Mouse (Mus musculus): ENCODE results near the gene Zfp275.

DNA sequence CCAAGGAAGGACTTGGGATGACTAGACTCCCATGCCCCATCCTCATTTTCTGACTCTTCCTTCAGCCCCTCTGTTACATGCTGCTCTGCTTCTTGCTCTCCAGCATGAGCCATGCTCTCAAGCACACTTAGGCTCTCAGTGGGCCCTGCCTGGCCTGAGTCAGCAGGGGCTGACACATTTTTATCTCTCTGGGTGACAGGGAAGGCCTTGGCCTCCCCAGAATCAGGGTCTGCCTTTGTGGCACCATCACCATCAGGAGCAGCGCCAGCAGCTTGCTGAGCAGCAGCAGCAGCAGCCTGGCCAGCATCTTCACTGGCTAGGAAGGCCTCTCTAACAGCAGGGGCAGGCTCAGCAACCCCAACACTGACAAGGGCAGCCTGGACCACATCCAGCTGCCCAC is 54.0 kb downstream of the Zfp275 start:
- TF ChIP-seq CTCF (IDR thresholded peaks at IDR 0.05; ENCODE audit: borderline replicate concordance, insufficient read depth, low read length) (no peak), POLR2A (IDR thresholded peaks at IDR 0.05; ENCODE audit: low read depth, low read length) (no peak)
